Mouse (Mus musculus): ENCODE results near the gene Gtf3c4.

DNA sequence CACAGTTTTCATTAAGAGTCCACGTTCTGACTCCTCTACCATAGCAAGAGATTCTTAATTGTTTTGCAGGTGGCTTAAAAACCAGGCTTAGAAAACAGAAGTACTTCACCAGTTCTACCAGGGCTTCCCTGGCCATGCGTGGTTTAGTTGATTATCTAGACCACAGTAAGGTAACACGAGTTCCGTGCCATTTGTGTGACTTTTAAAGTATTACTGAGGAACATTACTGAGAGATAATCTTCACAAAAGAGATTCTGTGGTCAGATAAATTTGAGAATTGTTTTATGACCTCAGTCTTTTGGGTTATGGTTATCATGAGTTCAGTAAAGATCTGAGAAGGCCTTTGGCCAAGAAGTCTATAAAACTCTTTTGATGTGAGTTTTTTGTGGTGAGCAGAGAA lies 19.1 kb upstream of the Gtf3c4 start:
- TF ChIP-seq POLR2A (IDR thresholded peaks at IDR 0.05; ENCODE audit: borderline replicate concordance, extremely low read depth, low read depth, low read length) = no peak
- no peak for TF ChIP-seq CTCF (IDR thresholded peaks at IDR 0.05; ENCODE audit: insufficient read depth, low read length)
